Mouse (Mus musculus): Measurements from ENCODE around the gene Pde8a.

DNA sequence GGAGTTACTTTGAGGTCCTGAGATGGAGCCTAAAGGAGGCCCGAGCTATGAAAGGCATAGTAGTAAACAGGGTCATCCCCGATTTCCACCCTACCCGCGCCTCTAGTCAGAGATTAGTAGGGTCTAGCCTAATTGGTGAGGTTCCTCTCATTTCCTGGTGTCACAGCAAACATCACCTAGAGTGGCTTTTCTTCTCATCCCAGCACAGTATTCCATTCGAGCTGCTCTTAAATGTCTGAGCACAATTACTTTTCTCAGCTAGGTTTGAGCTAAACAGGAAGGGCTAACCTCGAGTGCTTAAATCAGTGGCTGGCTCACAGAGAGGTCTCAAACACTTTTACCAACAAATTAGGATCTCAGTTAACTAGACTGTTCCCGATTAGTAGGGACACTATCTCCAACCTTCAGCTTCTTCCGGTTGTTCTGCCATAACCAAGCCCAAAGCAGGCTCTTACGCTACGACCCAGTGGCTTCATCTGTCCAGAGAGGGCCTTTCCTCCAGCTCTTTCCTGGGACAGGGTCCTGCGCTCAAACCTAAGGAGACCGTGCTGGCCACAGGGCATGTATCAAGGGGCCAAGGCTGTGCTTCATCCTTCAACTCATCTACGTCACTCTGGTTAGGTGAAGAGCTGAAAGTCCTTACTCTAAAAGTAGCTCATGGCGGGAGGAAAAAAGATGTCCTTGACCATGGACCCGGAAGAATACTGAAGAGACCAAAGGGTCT lies 132.2 kb downstream of the Pde8a start:
- TF ChIP-seq CTCF (conservative IDR thresholded peaks at IDR 0.05; ENCODE audit: low read length) (no peak), POU5F1 (IDR thresholded peaks at IDR 0.05; ENCODE audit: borderline replicate concordance, low read length) (no peak)
